Mouse (Mus musculus) liver, embryonic 14.5 days (tissue): Measurements from ENCODE around the gene Heatr5a. TPM values are rescaled to one million over a fixed set of nuclear protein-coding genes. Genes with fewer than 3 reads are reported as not detected.

ENCODE experiments used
- ATAC-seq: fragments of 200-750 bp; cut with Nextera tagmentation; 2 replicates; pipeline ENCODE4 v1.8.0; 2017; ENCODE audit warnings: moderate number of reproducible peaks, mild to moderate bottlenecking, moderate library complexity; ENCODE audit not compliant: insufficient read depth
- DNase-seq, 3 experiments: peaks; one replicate each; pipeline ENCODE4 v3.0.0-alpha.2; 2012 to 2013; ENCODE audit warnings: low read depth in 3 of 3, low spot score in 3 of 3
- H3K27ac ChIP-seq: fragments of 300-500 bp; sonication (generic); 2 replicates; pipeline ENCODE4 v1.5.1; 2014; ENCODE audit warnings: moderate library complexity, mild to moderate bottlenecking, control low read depth, inconsistent platforms
- H3K27me3 ChIP-seq: fragments of 300-500 bp; sonication (generic); 2 replicates; pipeline ENCODE4 v1.6.1; 2014; ENCODE audit warnings: mild to moderate bottlenecking, low read length, moderate library complexity; ENCODE audit not compliant: control insufficient read depth, insufficient read depth
- H3K36me3 ChIP-seq: fragments of 300-500 bp; sonication (generic); replicated peaks from 2 replicates; pipeline ENCODE4 v1.6.1; 2014; ENCODE audit warnings: low read depth; ENCODE audit not compliant: control insufficient read depth, insufficient read depth
- H3K4me1 ChIP-seq, 2 experiments: fragments of 200-500 bp in 1 of 2; fragments of 300-500 bp in 1 of 2; sonication (generic) in 1 of 2; replicated peaks; 2 replicates each; pipeline ENCODE4 v1.6.1; 2012 to 2014; ENCODE audit warnings: antibody characterized with exemption in 1 of 2, inconsistent platforms in 1 of 2, low read length in 1 of 2; ENCODE audit not compliant: control insufficient read depth in 2 of 2, insufficient read depth in 2 of 2
- H3K4me2 ChIP-seq: fragments of 300-500 bp; sonication (generic); 2 replicates; pipeline ENCODE4 v1.6.1; 2014; ENCODE audit warnings: low read depth, mild to moderate bottlenecking, control low read depth, moderate library complexity
- H3K4me3 ChIP-seq, 2 experiments: fragments of 200-500 bp in 1 of 2; fragments of 300-500 bp in 1 of 2; sonication (generic) in 1 of 2; 2 replicates each; pipeline ENCODE4 v1.5.1; 2012 to 2014; ENCODE audit warnings: low read depth in 2 of 2, low read length in 2 of 2, mild to moderate bottlenecking in 2 of 2, control low read depth in 1 of 2, inconsistent platforms in 1 of 2, moderate library complexity in 1 of 2; ENCODE audit not compliant: insufficient read depth in 1 of 2
- H3K9ac ChIP-seq: fragments of 300-500 bp; sonication (generic); replicated peaks from 2 replicates; pipeline ENCODE4 v1.6.1; 2014; ENCODE audit warnings: mild to moderate bottlenecking, control low read depth, moderate library complexity
- H3K9me3 ChIP-seq: fragments of 300-500 bp; sonication (generic); 2 replicates; pipeline ENCODE4 v1.6.1; 2016; ENCODE audit warnings: low read length, mixed read lengths; ENCODE audit not compliant: control insufficient read depth
- CTCF ChIP-seq: IDR thresholded peaks from 2 replicates; pipeline ENCODE4 v1.5.1; 2016; ENCODE audit warnings: antibody characterized with exemption, low read depth, control low read depth
- EP300 ChIP-seq: IDR thresholded peaks from 2 replicates; pipeline ENCODE4 v1.6.1; 2016; ENCODE audit warnings: antibody characterized with exemption, low read depth
- WGBS: fragments of 180-500 bp; shearing (Covaris S2); extraction: QIAGEN DNeasy Blood & Tissue Kit; methylation state at CpG from one replicate; pipeline ENCODE4 v1.1.7; 2014; ENCODE audit not compliant: insufficient replicate concordance; 5-methylcytosine and 5-hydroxymethylcytosine counted together
- polyA plus RNA-seq, 2 experiments: library from polyadenylated mRNA; depleted of rRNA in 1 of 2; stranded (reverse) in 1 of 2; unstranded in 1 of 2; fragments of >200 nt; fragmentation: Nextera tagmentation in 1 of 2; extraction: Ambion mirVana in 1 of 2; gene quantifications; 2 replicates each; pipeline versions ENCODE4 v1.2.1 to v1.2.3; 2012 to 2014

Gene Heatr5a
- polyA plus RNA-seq, 2 experiments, result 5.6 to 8.2 TPM

GRCm38 (mm10) chr12:51842081-51842864, 128.8 kb downstream of the Heatr5a start:
- no peaks in the 10 kb centered on the region for H3K36me3 ChIP-seq
- no peaks in the 10 kb centered on the region for H3K9me3 ChIP-seq
- WGBS, result 31% methylated on average over 6 of the region's 6 CpGs
- H3K27me3 ChIP-seq, result no peaks in the 10 kb centered on the region
- H3K4me1 ChIP-seq, result peaks cover 51 to 52% of the 10 kb centered on the region in 2 experiments
- ATAC-seq (peak; percentile 29; the same call in 1 of the 2 replicates), DNase-seq (peak; percentile 74 to 85 (median 79))
- no peak overlapping the region; a peak in 1 of 4 replicates for H3K4me3 ChIP-seq
- H3K4me2 ChIP-seq, result peak overlapping the region; percentile 60
- H3K27ac ChIP-seq, result peak overlapping the region; percentile 100
- peak overlapping the region; percentile 50 for H3K9ac ChIP-seq
- no peak for TF ChIP-seq CTCF
- TF ChIP-seq EP300, result peak; percentile 96

DNA sequence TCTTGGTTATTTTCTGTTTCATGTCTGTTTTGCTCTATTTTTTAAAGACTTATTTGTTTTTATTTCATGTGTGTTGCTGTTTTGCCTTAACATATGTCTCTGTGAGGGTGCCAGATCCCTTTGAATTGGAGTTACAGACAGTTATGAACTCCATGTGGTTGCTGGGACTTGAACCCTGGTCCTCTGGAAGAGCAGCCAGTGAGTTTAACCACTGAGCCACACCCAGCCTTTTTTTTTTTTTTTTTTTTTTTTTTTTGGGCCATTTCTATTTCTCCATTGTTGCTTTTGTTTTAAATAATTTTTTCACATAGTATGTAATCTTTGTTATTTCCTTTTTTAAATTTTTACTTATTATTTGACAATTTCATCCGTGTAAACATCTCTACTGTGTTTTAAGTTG, 131.3 kb downstream of the Heatr5a start:
- TF ChIP-seq EP300, result no peak
- no peak for TF ChIP-seq CTCF
- no peak overlapping the region for H3K9ac ChIP-seq
- ATAC-seq (no peak), DNase-seq (no peak)
- H3K27me3 ChIP-seq, result no peaks in the 10 kb centered on the region
- 80% methylated on average over 1 of the region's 1 CpGs for WGBS
- peaks cover 46 to 47% of the 10 kb centered on the region in 2 experiments for H3K4me1 ChIP-seq
- no peak overlapping the region for H3K4me2 ChIP-seq
- H3K9me3 ChIP-seq, result no peaks in the 10 kb centered on the region
- H3K27ac ChIP-seq, result peak overlapping the region; percentile 15; the same call in 1 of the 2 replicates
- no peak overlapping the region for H3K4me3 ChIP-seq
- no peaks in the 10 kb centered on the region for H3K36me3 ChIP-seq

- WGBS, result 12% methylated on average over 3 of the region's 3 CpGs
- H3K36me3 ChIP-seq, result no peaks in the 10 kb centered on the region
- H3K9me3 ChIP-seq, result no peaks in the 10 kb centered on the region
- H3K27me3 ChIP-seq, result no peaks in the 10 kb centered on the region
- DNase-seq, result peak in 1 of 3 experiments; percentile 60
- no peak overlapping the region for H3K4me2 ChIP-seq
- no peak overlapping the region for H3K9ac ChIP-seq
- TF ChIP-seq EP300 (0 out of 2 replicates have a peak, but pooled peaks have one; percentile 10), CTCF (no peak)
- 0 out of 2 replicates have a peak, but pooled peaks have one; percentile 27 for ATAC-seq
- H3K4me1 ChIP-seq, result peaks cover 17 to 21% of the 10 kb centered on the region in 2 experiments
- H3K4me3 ChIP-seq, result no peak overlapping the region
- peak overlapping the region; percentile 24; the same call in 1 of the 2 replicates for H3K27ac ChIP-seq
Measured at GRCm38 (mm10) chr12:51835219-51835618, 135.9 kb downstream of the Heatr5a start.

GRCm38 (mm10) chr12:51831931-51832330, 139.2 kb downstream of the Heatr5a start:
- H3K27me3 ChIP-seq, result no peaks in the 10 kb centered on the region
- 77% methylated on average over 13 of the region's 13 CpGs for WGBS
- peak overlapping the region; percentile 94; the same call in 1 of the 2 replicates for H3K27ac ChIP-seq
- ATAC-seq, result no peak
- peaks cover 8% of the 10 kb centered on the region; the same call in 1 of the 2 replicates for H3K36me3 ChIP-seq
- peak overlapping the region; percentile 95 for H3K4me2 ChIP-seq
- peaks cover 18 to 19% of the 10 kb centered on the region in 2 experiments for H3K4me1 ChIP-seq
- H3K9me3 ChIP-seq, result no peaks in the 10 kb centered on the region
- DNase-seq, result no peak
- peak overlapping the region; percentile 21 for H3K9ac ChIP-seq
- TF ChIP-seq EP300 (no peak), CTCF (no peak)
- no peak overlapping the region for H3K4me3 ChIP-seq

- Histone ChIP-seq H3K9me3 (no peaks in the 10 kb centered on the region), H3K4me3 (peak overlapping the region; percentile 26 to 99; a peak in 3 of 4 replicates), H3K4me2 (peak overlapping the region; percentile 95), H3K9ac (peak overlapping the region; percentile 100), H3K27ac (peak overlapping the region; percentile 94), H3K36me3 (peaks cover 8% of the 10 kb centered on the region), H3K27me3 (no peaks in the 10 kb centered on the region), H3K4me1 (peaks cover 19 to 22% of the 10 kb centered on the region in 2 experiments)
- ATAC-seq (no peak), DNase-seq (no peak)
- WGBS, result 16% methylated on average over 3 of the region's 3 CpGs
- TF ChIP-seq EP300, result no peak
- no peak for TF ChIP-seq CTCF
Measured at GRCm38 (mm10) chr12:51831296-51831695, 139.8 kb downstream of the Heatr5a start.
